Mouse (Mus musculus) lung, postnatal 10 days (tissue): ENCODE measurements around the gene Pcdh19.

ENCODE experiments used
- DNase-seq: peaks from one replicate; pipeline ENCODE4 v3.0.0; 2021

Gene Pcdh19

DNA sequence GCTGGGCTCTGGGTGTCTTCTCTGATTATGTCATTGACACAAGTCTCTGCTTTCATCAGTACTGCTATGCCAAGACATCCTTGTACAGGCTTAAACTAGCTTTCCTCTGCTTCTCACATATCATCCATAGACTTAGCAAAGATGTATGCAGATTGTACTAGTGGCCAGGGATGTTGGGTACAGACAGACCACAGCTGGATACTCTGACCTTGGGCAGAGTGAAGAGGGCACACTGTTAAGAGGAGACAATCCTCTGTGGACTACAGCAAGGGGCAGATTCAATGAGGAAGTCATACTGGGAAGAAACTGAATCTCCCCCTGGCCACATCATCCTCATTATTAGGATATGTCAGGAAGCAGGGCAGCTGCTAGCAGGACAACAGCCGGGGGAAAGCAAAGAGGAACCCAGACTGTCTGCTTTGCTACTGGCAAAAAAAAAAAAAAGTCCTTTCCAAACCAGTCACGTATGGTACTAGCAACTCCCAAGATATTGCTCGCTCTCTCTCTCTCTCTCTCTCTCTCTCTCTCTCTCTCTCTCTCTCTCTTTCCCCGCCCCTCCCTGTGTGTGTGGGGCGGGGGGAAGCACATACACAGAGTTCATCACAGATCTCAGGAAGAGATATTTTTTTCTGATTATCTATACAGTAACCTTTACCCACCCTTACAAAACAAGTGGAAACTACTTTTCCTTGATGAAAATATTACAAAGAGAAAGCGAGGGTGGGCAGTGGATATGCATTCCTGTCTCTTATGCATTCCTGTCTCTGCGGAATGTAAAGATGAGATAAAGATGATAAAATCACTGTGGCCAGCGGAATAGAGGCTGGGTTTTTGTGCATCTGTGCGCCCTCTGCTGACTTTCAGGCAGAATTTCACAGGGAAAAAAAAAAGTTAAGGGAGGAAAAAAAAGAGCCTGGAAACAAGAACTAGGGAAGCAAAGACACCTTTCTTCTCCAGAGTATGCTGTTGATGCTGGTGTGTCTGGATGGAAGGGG is 31.2 kb downstream of the Pcdh19 start:
- DNase-seq = peak; percentile 1

DNA sequence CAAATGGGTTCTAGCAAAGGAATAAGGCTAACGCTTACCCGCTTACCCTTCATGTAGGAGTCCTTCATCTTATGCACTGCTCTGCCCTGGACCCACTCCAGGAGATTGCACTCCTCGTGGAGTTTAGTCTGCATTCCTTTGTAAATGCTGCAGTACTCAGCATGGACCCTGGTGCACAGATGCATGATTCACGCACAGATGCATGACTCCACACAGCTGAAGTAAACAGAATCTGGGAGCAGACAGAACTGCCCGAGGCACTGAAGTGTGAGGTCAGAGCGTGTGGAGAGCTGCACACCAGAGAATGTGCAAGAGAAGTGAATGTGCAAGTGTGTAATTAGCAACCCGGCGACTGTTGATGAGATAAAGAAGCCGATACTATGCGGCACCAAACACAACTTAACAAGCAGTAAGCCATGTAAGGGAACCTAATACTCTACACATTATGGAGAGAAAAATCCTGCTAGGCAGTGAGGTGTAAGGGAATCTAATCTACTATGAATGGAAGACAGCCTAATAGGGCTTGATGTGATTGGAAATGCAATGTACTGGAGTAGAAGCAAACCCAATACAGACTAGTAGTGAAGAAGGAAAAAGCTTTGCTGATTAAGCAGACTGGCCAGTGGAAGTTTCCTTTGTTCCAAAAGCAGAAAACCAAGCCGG is 32.8 kb downstream of the Pcdh19 start:
- peak; percentile 1 for DNase-seq

DNA sequence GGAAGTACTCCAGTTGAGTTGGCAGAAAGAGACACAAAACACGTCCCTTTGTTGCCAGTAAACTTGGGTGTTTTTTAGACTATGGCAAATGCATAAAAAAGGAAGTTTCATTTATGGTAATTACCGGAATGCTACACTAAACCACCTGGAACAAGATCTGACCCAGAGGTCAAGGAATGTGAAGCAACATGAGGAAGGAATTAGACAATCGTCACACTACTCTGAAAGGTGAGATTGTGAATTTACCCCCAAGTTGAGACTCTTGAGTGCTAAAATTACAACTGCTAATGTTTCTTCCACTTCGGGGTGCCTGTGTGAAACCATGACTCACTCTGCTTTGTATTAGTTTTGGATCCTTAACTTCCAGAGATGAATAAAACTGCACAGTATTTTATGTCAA is 33.6 kb downstream of the Pcdh19 start:
- no peak for DNase-seq

DNA sequence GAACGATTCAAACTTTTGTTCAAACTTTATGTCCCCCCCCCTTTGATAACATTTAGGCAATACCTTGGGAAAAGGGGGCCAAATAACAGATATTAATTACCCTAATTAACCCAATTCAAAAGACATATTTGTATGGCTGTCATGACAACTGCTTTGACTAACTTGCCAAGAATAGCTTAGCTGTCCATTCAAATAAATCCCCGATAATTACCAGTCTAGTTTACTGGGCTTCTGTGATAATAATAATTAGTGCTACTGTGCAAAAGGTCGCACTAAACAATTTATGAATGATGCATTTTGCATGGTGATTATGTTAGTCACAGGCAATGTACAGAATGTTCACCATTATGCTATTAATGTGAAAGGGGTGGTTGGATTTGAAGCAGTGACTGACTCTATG is 35.7 kb downstream of the Pcdh19 start:
- DNase-seq = no peak

DNA sequence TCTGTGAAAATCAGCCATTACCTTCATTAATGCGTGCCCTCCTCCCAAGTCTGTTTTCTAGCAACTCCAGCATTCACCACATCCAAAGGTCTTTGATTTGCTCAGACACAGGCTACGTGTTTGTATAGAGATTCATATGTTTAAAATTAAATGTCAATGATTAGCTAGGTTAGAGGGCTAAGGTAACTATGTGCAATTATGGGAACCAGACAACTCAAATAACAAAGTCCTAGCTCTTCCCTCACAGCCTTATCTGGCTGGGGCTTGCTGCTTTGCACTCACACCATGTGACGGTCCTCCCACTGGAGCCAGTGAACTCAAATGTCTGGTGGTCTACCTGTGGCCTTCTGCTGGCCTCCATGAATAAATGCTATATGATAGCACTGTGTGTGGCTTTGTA is 38.4 kb downstream of the Pcdh19 start:
- DNase-seq = no peak

DNA sequence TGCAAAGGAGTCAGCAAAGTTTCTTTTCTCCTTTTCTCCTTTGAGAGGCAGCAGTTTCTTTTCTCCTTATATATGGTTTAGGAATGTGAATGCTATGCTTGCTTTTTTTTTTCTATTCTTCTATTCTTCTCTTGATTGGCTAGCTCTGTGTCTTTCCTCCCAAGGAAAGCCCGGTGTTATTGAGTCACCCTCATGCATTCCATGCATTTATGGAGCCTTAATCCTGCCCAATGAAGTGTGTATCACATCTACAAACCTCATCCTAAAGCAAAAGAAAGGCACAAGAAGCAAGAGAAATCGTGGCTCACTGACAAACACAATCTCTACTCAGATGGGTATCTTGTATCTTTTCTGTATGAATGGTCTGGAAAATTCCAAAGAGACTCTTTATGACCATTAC is 41.0 kb downstream of the Pcdh19 start:
- DNase-seq = no peak

DNA sequence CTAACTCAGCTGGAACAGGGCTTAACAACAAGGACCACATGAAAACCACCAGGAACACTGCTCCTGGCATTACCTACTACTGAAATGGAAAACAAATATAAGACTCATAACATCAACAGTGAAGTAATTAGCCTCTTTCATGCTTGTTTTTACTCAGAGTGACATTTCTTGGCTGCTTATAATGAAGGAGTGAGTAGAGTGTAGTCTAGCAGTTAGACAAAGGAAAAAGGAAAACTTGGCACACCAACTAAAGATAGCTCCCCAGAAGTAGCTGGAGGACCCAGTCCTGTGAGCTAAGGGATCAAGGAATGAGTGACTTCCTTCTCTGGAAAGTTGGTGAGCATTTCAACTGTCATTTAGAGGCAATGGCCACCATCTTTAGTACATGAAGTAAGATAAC is 49.3 kb downstream of the Pcdh19 start:
- no peak for DNase-seq

DNA sequence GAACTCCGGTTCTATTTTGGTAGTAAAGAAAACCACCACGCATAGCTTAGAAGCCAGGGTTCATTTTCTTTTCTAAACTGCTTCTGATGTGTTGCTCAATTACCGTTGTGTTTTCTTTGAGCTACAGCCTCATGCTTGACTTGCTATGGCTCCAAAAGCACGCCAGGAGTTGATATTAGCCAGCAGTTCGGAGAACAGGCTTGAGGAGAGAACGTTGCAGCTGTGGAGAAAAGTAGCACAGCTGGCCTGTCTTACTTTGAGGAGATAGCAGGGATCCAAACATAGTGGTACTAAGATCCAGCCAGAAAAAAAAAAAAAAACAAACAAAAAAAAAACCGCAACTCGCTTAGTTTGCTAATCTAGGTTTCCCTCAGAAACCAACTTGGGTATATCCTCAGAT is 59.2 kb downstream of the Pcdh19 start:
- DNase-seq = peak; percentile 6

DNA sequence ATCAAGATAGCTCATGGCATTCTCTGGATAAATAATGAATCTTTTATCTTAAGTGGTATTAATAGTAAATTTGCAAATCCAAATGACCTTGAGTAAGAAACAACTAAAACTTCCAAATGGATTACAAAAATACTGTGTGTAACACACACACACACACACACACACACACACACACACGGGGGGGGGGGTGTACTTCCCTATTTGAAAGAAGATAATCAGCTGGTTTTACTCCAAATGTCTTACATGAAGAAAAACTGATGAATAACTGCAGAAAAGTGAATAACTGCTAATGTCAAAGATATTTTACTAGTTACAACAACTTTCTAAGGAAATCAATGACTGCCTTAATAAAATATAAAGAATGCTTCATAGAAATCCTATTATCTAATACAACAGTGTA is 70.6 kb downstream of the Pcdh19 start:
- DNase-seq = no peak

DNA sequence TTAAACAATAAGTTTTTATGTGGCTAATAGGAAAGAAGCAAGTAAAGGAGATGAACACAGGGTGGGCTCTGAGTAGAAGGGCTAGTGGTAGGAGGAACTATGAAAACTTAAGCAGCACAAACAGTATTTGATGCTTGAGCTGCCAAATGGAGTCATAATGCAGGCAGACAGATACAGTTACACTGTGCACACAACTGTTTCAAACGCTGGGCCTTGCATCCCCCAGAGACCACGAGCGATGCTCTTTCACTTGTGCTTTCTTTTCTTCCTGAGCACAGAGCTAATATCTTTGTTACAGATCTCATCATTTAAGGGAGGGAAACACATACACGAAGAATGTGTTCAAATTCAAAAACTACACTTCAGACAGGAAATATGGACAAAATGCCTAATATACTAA is 83.0 kb downstream of the Pcdh19 start:
- DNase-seq = no peak

DNA sequence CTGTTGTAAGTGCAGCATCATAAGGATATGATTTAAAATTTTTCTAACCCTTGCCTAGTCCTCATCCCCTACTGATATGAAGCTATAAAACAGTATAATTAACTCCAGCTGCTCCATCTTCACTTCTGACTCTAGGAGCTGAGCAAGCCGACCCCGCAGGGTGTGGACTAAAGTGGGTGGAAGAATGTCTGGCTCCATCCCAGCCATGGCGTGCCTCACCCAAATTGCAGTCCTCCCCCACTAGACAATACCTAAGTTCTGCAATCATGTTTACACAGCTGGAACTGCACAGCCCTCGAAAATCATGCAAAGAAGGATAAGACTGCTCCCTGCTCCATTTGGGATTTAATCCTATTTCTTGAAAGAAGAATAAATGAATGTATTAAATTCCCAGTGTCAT is 84.5 kb downstream of the Pcdh19 start:
- DNase-seq = peak; percentile 13

DNA sequence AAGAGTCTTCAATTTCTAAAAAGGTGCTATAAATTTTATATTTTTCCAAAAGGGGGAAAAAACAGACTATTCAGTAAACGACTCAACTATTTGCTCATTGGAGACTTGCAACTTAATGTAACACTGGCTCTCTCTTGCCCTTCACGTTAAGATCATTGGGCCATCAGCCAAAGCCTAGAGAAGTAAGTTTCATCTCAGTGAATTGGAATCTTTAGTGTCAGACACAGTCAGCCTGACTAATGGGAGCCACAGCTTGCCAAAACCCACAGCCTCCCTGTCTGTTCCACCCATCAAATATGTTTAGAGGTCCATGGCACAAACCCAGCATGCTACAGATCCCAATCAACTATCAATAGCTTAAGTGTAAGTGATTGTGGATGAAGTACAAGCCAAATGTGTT is 86.7 kb downstream of the Pcdh19 start:
- DNase-seq = no peak

DNA sequence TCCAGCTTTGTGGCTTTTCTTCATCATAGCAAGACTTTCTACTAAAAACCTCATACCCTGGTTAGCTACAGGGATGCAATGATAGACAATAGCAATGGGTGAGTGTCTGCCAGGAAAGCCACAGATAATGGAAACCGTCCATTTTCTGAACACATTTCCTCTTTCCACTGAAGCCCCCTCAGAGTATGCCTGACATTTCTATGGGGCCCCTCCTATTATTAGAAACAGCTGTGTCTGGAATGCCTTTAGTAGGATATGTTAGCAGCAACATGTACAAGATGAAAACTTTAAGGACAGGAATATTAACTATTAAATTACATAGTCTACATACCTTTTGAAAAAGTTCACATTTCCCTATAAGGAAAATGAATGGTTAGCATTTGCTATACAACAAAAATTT is 87.1 kb downstream of the Pcdh19 start:
- DNase-seq = no peak

DNA sequence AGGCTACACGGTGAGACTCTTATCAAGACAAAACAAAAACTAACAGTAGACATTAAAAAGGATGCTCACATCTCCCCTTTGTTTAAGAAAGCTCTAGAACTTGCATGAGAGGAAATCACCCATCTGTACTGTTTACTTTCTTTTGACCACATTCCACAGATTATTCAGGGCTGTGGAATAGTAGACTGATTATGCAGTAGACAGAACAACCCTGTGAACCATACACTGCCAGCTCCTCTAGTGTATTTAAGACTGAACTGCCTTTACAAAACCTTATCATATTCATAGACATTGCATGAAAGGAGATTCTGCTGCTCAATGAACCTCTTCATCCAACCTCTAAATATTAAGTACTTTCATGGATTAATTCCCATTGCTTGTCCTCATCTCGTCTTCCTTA is 87.6 kb downstream of the Pcdh19 start:
- no peak for DNase-seq

DNA sequence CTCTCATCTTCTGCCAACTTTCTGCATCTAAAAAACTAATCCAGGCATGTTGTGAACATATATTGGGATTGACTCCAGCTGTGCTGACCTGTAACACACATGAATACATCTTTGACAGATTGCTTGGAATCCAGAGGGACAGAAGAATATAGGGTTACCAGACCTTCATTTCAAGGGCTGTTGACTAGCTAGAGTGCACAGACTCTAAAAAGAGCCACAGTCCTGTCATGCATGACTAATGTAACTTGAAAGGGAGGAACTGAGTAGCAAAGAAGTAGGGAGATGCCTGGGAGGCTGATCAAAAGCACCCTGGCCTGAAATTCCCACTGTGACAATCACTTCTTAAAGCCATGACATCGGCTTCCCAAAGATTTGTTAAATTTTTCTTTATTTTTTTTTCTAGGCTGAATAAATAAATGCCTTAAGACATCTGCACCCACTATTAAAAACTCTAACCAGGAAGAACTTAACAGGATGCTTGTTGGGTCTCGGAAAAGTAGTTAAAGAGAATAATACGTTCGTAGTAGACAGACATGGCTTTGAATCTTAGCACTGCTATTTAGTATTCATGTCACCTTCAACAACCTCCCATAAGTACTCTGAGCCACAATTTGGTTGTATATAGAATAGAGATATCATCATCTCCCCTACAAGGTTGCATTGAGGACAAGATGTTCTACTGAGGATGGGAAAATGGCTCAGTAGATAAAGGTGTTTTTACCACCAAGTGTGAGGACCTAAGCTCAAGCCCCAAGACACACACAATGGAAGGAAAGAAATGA is 113.0 kb downstream of the Pcdh19 start:
- no peak for DNase-seq

DNA sequence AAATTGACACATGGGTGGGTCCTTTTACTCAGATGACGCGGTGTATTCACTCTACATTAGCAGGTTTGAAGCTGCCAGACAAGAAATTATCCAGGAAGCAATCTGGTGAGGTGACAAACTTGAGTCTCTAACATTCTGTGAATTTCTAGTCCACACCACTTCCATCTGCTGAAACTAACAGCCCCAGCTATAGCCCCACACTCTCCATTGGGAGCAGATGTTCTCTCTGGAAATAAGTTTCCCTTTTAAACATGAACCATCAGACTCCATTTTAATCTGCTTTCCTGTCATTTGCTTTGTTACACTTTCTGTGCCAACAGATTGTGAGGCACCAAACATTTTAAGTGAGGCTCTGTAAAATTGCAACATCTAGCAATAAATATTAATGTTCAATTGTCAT is 123.4 kb downstream of the Pcdh19 start:
- DNase-seq = no peak
